Mouse (Mus musculus): ENCODE measurements at regions not wholly inside any gene's neighbourhood (a gene's known extent, or its start where the extent isn't known, plus 50 kb on each side); places are given as distances from the start of the nearest gene placed in this dataset.
A peak's percentile ranks its signal among the peaks of the same experiment; 100 is the strongest.

- WGBS, result 46% methylated on average over 6 of the region's 6 CpGs
Measured at GRCm38 (mm10) chr1:76430041-76430610, 884.1 kb downstream of the Slc4a3 start.

DNA sequence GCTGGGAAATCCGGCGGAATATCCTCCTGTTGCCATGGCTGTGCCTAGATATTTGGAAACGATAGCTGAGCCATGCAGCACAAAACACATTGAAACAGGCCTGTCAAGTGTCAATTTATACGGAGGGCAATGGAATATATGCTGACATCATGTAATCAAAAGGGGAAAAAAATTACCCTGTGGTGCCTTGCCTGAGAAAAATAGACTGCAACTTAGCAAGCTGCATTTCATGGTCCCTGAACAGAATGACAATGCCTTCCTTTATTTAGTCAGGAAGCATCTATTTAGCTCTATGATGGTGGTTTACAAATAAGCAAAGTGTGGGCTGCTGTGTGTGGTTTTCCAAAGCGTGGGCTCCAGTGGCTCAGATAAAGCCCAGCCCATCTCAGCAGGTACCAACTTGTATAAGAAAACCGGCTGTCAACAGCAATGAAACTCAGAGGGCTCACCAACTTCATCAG lies 887.4 kb downstream of the Slc4a3 start:
- Histone ChIP-seq H3K4me3 (ENCODE audit: low read depth, low read length) (no peak overlapping the region), H3K27ac (replicated peaks; ENCODE audit: low read depth, low read length) (no peak overlapping the region), H3K27me3 (replicated peaks; ENCODE audit: control insufficient read depth, insufficient read depth, low read length) (no peaks in the 10 kb centered on the region), H3K9ac (ENCODE audit: low read depth, low read length) (no peak overlapping the region), H3K4me2 (ENCODE audit: low read depth, low read length) (no peak overlapping the region), H3K9me3 (ENCODE audit: control insufficient read depth, low read length) (no peaks in the 10 kb centered on the region), H3K36me3 (ENCODE audit: control insufficient read depth, insufficient read depth, low read length) (no peaks in the 10 kb centered on the region), H3K4me1 (ENCODE audit: control insufficient read depth, insufficient read depth, low read length) (no peaks in the 10 kb centered on the region)
- 35% methylated on average over 6 of the region's 6 CpGs for WGBS
- DNase-seq (ENCODE audit: low spot score) (peak; percentile 32), ATAC-seq (ENCODE audit: low read depth) (no peak)

More at GRCm38 (mm10) chr1:76430041-76430610, 884.1 kb downstream of the Slc4a3 start:
- H3K27me3 ChIP-seq (replicated peaks; ENCODE audit: control insufficient read depth, insufficient read depth, low read length), result no peaks in the 10 kb centered on the region
- H3K4me1 ChIP-seq (ENCODE audit: control insufficient read depth, insufficient read depth, low read length), result no peaks in the 10 kb centered on the region
- no peaks in the 10 kb centered on the region for H3K9me3 ChIP-seq (ENCODE audit: control insufficient read depth, low read length)
- H3K4me2 ChIP-seq (ENCODE audit: low read depth, low read length), result no peak overlapping the region
- H3K27ac ChIP-seq (replicated peaks; ENCODE audit: low read depth, low read length), result no peak overlapping the region
- no peaks in the 10 kb centered on the region for H3K36me3 ChIP-seq (ENCODE audit: control insufficient read depth, insufficient read depth, low read length)
- no peak overlapping the region for H3K9ac ChIP-seq (ENCODE audit: low read depth, low read length)
- no peak for ATAC-seq (ENCODE audit: low read depth)
- peak; percentile 62 for DNase-seq (ENCODE audit: low spot score)
- no peak overlapping the region for H3K4me3 ChIP-seq (ENCODE audit: low read depth, low read length)

DNA sequence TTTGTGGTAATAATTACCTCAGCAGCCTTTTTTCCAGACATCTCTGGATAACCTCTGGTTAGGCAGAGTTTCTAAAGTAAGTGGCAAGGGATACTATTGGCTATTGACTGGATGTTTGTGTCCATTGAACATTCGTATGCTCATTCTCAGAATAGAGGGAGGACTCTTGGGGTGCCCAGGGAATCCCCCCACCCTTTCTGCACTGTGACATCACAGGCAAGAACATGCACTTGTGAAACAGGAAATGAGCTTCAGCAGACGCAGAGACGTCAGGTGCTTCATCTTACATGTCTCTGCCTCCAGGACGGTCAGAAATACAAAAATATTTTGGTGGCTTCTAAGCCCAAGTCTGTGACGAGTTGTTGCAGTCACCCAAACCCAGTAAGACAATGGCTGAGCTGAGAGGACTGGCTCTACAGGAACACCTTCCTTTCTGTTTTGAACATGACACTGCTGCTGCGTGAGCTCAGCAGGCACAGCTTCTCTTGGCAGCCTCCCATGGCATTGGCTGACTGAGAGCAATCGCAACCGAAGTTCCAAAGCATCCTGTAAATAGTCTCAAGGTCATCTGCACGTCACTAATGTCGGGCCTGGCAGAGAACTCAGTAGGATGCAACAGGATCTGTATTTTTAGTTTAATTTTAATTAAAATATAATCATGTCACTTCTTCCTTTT lies 904.6 kb downstream of the Slc4a3 start:
- no peaks in the 10 kb centered on the region for H3K27me3 ChIP-seq (replicated peaks; ENCODE audit: control insufficient read depth, insufficient read depth, low read length)
- 68% methylated on average over 10 of the region's 10 CpGs for WGBS
- no peak overlapping the region for H3K4me3 ChIP-seq (ENCODE audit: low read depth, low read length)
- H3K27ac ChIP-seq (replicated peaks; ENCODE audit: low read depth, low read length), result no peak overlapping the region
- H3K36me3 ChIP-seq (ENCODE audit: control insufficient read depth, insufficient read depth, low read length), result no peaks in the 10 kb centered on the region
- no peak for ATAC-seq (ENCODE audit: low read depth)
- no peaks in the 10 kb centered on the region for H3K4me1 ChIP-seq (ENCODE audit: control insufficient read depth, insufficient read depth, low read length)
- no peaks in the 10 kb centered on the region for H3K9me3 ChIP-seq (ENCODE audit: control insufficient read depth, low read length)
- H3K9ac ChIP-seq (ENCODE audit: low read depth, low read length), result no peak overlapping the region
- no peak overlapping the region for H3K4me2 ChIP-seq (ENCODE audit: low read depth, low read length)
- DNase-seq (ENCODE audit: low spot score), result no peak

GRCm38 (mm10) chr1:76453160-76453710 lies 907.2 kb downstream of the Slc4a3 start:
- Histone ChIP-seq H3K27ac (replicated peaks; ENCODE audit: low read depth, low read length) (no peak overlapping the region), H3K36me3 (ENCODE audit: control insufficient read depth, insufficient read depth, low read length) (no peaks in the 10 kb centered on the region), H3K27me3 (replicated peaks; ENCODE audit: control insufficient read depth, insufficient read depth, low read length) (no peaks in the 10 kb centered on the region), H3K9ac (ENCODE audit: low read depth, low read length) (no peak overlapping the region), H3K9me3 (ENCODE audit: control insufficient read depth, low read length) (no peaks in the 10 kb centered on the region), H3K4me1 (ENCODE audit: control insufficient read depth, insufficient read depth, low read length) (no peaks in the 10 kb centered on the region), H3K4me3 (ENCODE audit: low read depth, low read length) (no peak overlapping the region), H3K4me2 (ENCODE audit: low read depth, low read length) (no peak overlapping the region)
- WGBS, result 76% methylated on average over 7 of the region's 7 CpGs
- DNase-seq (ENCODE audit: low spot score) (no peak), ATAC-seq (ENCODE audit: low read depth) (no peak)

GRCm38 (mm10) chr1:76466562-76466961 lies 920.5 kb downstream of the Slc4a3 start:
- no peaks in the 10 kb centered on the region for H3K27me3 ChIP-seq (replicated peaks; ENCODE audit: control insufficient read depth, insufficient read depth, low read length)
- H3K4me1 ChIP-seq (ENCODE audit: control insufficient read depth, insufficient read depth, low read length), result no peaks in the 10 kb centered on the region
- 70% methylated on average over 2 of the region's 2 CpGs for WGBS
- H3K36me3 ChIP-seq (ENCODE audit: control insufficient read depth, insufficient read depth, low read length), result no peaks in the 10 kb centered on the region
- ATAC-seq (ENCODE audit: low read depth) (no peak), DNase-seq (ENCODE audit: low spot score) (no peak)
- no peak overlapping the region for H3K9ac ChIP-seq (ENCODE audit: low read depth, low read length)
- H3K4me2 ChIP-seq (ENCODE audit: low read depth, low read length), result no peak overlapping the region
- no peaks in the 10 kb centered on the region for H3K9me3 ChIP-seq (ENCODE audit: control insufficient read depth, low read length)
- no peak overlapping the region for H3K27ac ChIP-seq (replicated peaks; ENCODE audit: low read depth, low read length)
- no peak overlapping the region for H3K4me3 ChIP-seq (ENCODE audit: low read depth, low read length)

DNA sequence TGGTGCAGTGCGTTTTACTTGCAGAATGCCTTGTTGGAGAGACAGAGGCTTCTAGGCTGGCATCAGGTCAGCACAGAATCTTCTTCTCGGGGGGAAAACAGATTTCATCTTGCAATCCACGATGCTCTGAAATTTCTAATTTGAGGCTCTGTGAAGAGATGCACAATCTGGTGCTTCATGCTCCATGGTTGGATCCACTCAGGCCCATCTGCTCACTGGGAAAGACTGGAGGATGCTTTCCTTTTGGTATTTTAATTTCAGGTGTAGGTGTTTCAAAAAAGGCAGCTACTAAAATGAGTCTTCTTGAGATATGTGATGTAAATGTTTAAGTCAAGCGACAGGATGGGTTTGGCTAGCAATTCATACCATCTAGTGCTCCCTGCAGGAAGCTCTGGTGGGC lies 938.1 kb downstream of the Slc4a3 start:
- Histone ChIP-seq H3K27me3 (replicated peaks; ENCODE audit: control insufficient read depth, insufficient read depth, low read length) (no peaks in the 10 kb centered on the region), H3K4me1 (ENCODE audit: control insufficient read depth, insufficient read depth, low read length) (no peaks in the 10 kb centered on the region), H3K4me2 (ENCODE audit: low read depth, low read length) (no peak overlapping the region), H3K4me3 (ENCODE audit: low read depth, low read length) (no peak overlapping the region), H3K9ac (ENCODE audit: low read depth, low read length) (no peak overlapping the region), H3K9me3 (ENCODE audit: control insufficient read depth, low read length) (no peaks in the 10 kb centered on the region), H3K36me3 (ENCODE audit: control insufficient read depth, insufficient read depth, low read length) (no peaks in the 10 kb centered on the region), H3K27ac (replicated peaks; ENCODE audit: low read depth, low read length) (no peak overlapping the region)
- no peak for ATAC-seq (ENCODE audit: low read depth)
- DNase-seq (ENCODE audit: low spot score), result no peak
- 75% methylated on average over 4 of the region's 4 CpGs for WGBS

DNA sequence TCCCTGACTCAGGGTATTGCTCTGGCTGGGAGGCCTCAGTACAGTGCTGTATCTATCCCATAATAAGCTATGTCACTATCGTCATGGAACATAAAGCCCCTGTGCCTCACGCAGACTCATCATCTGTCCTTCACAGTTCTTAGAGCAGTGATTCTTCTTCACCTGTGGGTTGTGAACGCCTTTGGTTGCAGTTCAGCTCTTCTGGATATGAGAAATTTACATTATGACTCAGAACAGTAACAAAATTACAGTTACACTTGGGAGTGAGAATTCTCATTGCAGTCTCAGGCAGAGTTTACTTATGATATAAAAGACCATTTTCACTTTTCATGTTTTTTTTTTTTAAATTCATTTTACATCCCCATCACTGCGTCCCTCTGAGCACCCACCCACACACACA lies 941.4 kb downstream of the Slc4a3 start:
- 88% methylated on average over 4 of the region's 4 CpGs for WGBS
- H3K27ac ChIP-seq (replicated peaks; ENCODE audit: low read depth, low read length), result no peak overlapping the region
- H3K4me1 ChIP-seq (ENCODE audit: control insufficient read depth, insufficient read depth, low read length), result peaks cover 10% of the 10 kb centered on the region
- no peaks in the 10 kb centered on the region for H3K27me3 ChIP-seq (replicated peaks; ENCODE audit: control insufficient read depth, insufficient read depth, low read length)
- no peak overlapping the region for H3K4me2 ChIP-seq (ENCODE audit: low read depth, low read length)
- no peaks in the 10 kb centered on the region for H3K36me3 ChIP-seq (ENCODE audit: control insufficient read depth, insufficient read depth, low read length)
- no peak for DNase-seq (ENCODE audit: low spot score)
- H3K9me3 ChIP-seq (ENCODE audit: control insufficient read depth, low read length), result no peaks in the 10 kb centered on the region
- ATAC-seq (ENCODE audit: low read depth), result no peak
- H3K4me3 ChIP-seq (ENCODE audit: low read depth, low read length), result no peak overlapping the region
- no peak overlapping the region for H3K9ac ChIP-seq (ENCODE audit: low read depth, low read length)

- 34% methylated on average over 12 of the region's 12 CpGs for WGBS
- Histone ChIP-seq H3K27ac (replicated peaks; ENCODE audit: low read depth, low read length) (no peak overlapping the region), H3K27me3 (replicated peaks; ENCODE audit: control insufficient read depth, insufficient read depth, low read length) (no peaks in the 10 kb centered on the region), H3K36me3 (ENCODE audit: control insufficient read depth, insufficient read depth, low read length) (no peaks in the 10 kb centered on the region), H3K4me3 (ENCODE audit: low read depth, low read length) (no peak overlapping the region), H3K4me1 (ENCODE audit: control insufficient read depth, insufficient read depth, low read length) (peaks cover 10% of the 10 kb centered on the region), H3K9me3 (ENCODE audit: control insufficient read depth, low read length) (no peaks in the 10 kb centered on the region), H3K4me2 (ENCODE audit: low read depth, low read length) (no peak overlapping the region), H3K9ac (ENCODE audit: low read depth, low read length) (no peak overlapping the region)
- ATAC-seq (ENCODE audit: low read depth), result no peak
- DNase-seq (ENCODE audit: low spot score), result peak; percentile 42
Measured at GRCm38 (mm10) chr1:76489681-76490492, 943.8 kb downstream of the Slc4a3 start.
